Mouse (Mus musculus) limb, embryonic 14.5 days (tissue): Measurements from ENCODE around the gene Bcl10. TPM values are rescaled to one million over a fixed set of nuclear protein-coding genes. Genes with fewer than 3 reads are reported as not detected.

Source experiments
- ATAC-seq: fragments of 200-750 bp; cut with Nextera tagmentation; 2 replicates; pipeline ENCODE4 v1.8.0; 2017; ENCODE audit warnings: low read depth, moderate number of reproducible peaks, moderate TSS enrichment; ENCODE audit not compliant: low FRiP score
- DNase-seq: peaks from one replicate; pipeline ENCODE4 v3.0.0-alpha.2; 2015; ENCODE audit warnings: low spot score
- H3K27ac ChIP-seq: fragments of 300-500 bp; sonication (generic); replicated peaks from 2 replicates; pipeline ENCODE4 v1.5.1; 2014; ENCODE audit warnings: low read depth, mild to moderate bottlenecking, low read length, moderate library complexity, mixed read lengths
- H3K27me3 ChIP-seq: fragments of 300-500 bp; sonication (generic); 2 replicates; pipeline ENCODE4 v1.6.1; 2014; ENCODE audit warnings: low read length, mixed read lengths; ENCODE audit not compliant: control insufficient read depth, insufficient read depth
- H3K36me3 ChIP-seq: fragments of 300-500 bp; sonication (generic); 2 replicates; pipeline ENCODE4 v1.6.1; 2014; ENCODE audit warnings: mild to moderate bottlenecking, low read length, moderate library complexity, mixed read lengths; ENCODE audit not compliant: control insufficient read depth, insufficient read depth
- H3K4me1 ChIP-seq: fragments of 300-500 bp; sonication (generic); 2 replicates; pipeline ENCODE4 v1.6.1; 2014; ENCODE audit warnings: antibody characterized with exemption, low read length, mixed read lengths; ENCODE audit not compliant: control insufficient read depth, insufficient read depth
- H3K4me2 ChIP-seq: fragments of 300-500 bp; sonication (generic); replicated peaks from 2 replicates; pipeline ENCODE4 v1.6.1; 2014; ENCODE audit warnings: low read depth, mild to moderate bottlenecking, low read length, moderate library complexity; ENCODE audit not compliant: severe bottlenecking
- H3K4me3 ChIP-seq: fragments of 300-500 bp; sonication (generic); replicated peaks from 2 replicates; pipeline ENCODE4 v1.5.1; 2014; ENCODE audit warnings: low read length
- H3K9ac ChIP-seq: fragments of 300-500 bp; sonication (generic); 2 replicates; pipeline ENCODE4 v1.6.1; 2014; ENCODE audit warnings: mild to moderate bottlenecking, low read depth, low read length, moderate library complexity; ENCODE audit not compliant: severe bottlenecking
- H3K9me3 ChIP-seq: fragments of 300-500 bp; sonication (generic); 2 replicates; pipeline ENCODE4 v1.6.1; 2016; ENCODE audit warnings: low read length; ENCODE audit not compliant: control insufficient read depth
- POLR2A ChIP-seq: fragments of 200-500 bp; IDR thresholded peaks from 2 replicates; pipeline ENCODE4 v1.8.0; 2012; ENCODE audit warnings: inconsistent platforms, mild to moderate bottlenecking, moderate library complexity, borderline replicate concordance; ENCODE audit not compliant: insufficient read depth, insufficient read length; ENCODE audit errors: extremely low read depth
- WGBS: fragments of 180-500 bp; shearing (Covaris S2); extraction: QIAGEN DNeasy Blood & Tissue Kit; methylation state at CpG from one replicate; pipeline ENCODE4 v1.1.7; 2014; 5-methylcytosine and 5-hydroxymethylcytosine counted together
- polyA plus RNA-seq, 2 experiments: library from polyadenylated mRNA; depleted of rRNA in 1 of 2; stranded (reverse) in 1 of 2; unstranded in 1 of 2; fragments of >200 nt; fragmentation: Nextera tagmentation in 1 of 2; extraction: Ambion mirVana in 1 of 2; gene quantifications; 2 replicates each; pipeline versions ENCODE4 v1.2.1 to v1.2.3; 2012 to 2014

Gene Bcl10
- polyA plus RNA-seq, 2 experiments, result 25.5 to 52.9 TPM

- DNase-seq (no peak), ATAC-seq (no peak)
- Histone ChIP-seq H3K4me2 (no peak overlapping the region; the same call in 1 of the 2 replicates), H3K36me3 (no peaks in the 10 kb centered on the region), H3K27me3 (no peaks in the 10 kb centered on the region), H3K9ac (no peak overlapping the region), H3K4me3 (no peak overlapping the region), H3K9me3 (no peaks in the 10 kb centered on the region), H3K4me1 (peaks cover 7% of the 10 kb centered on the region), H3K27ac (no peak overlapping the region)
- no peak for TF ChIP-seq POLR2A
- WGBS, result 36% methylated on average over 5 of the region's 5 CpGs
These were observed 28.2 kb downstream of the Bcl10 start for GRCm38 (mm10) chr3:145950815-145951130.

DNA sequence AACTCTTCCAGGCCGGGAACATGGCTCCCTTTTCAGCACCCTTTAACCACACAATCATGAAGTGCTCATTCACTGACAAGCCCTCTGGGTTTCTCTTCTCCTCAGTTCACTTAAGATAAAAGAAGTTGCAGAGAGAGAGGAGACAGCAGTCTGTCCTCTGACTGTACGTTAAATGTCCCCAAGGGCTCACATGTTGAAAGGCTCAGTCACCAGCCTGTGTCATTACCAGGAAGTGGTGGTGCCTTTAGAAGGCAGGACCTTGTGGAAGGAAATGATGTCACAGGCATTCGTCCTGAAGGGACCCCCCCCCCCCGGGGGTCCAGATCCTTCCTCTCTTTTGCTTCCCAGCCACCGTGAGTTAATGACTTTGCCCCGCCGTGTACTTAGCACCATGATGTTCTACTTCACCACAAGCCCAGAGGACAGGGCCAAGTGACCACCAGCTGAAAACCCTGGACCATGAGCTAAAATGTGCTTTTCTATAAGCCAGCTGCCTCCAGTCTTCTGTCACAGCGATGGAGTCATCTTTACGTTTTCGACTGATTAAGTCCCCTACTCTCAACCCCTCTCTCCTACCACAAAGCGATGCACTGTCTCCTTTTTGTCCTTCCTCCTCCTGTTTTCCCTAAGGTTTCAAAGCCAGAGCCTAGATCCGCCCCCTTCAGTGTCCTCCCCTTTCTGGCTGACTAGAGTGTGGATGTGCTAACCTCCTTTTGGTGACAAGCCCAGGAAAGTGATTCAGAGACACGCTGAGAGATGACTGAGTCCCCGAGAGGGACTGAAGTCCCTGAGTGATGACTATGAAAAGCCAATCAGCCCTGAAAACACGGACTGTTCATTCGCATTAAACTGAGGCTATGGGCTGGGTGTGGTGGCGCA is 28.9 kb downstream of the Bcl10 start:
- H3K27ac ChIP-seq, result no peak overlapping the region
- no peak for TF ChIP-seq POLR2A
- no peak overlapping the region for H3K9ac ChIP-seq
- ATAC-seq (no peak), DNase-seq (no peak)
- H3K9me3 ChIP-seq, result no peaks in the 10 kb centered on the region
- no peaks in the 10 kb centered on the region for H3K36me3 ChIP-seq
- no peak overlapping the region for H3K4me3 ChIP-seq
- 73% methylated on average over 17 of the region's 17 CpGs for WGBS
- H3K4me1 ChIP-seq, result peaks cover 4% of the 10 kb centered on the region
- no peaks in the 10 kb centered on the region for H3K27me3 ChIP-seq
- H3K4me2 ChIP-seq, result no peak overlapping the region

GRCm38 (mm10) chr3:145952945-145953344 is 30.3 kb downstream of the Bcl10 start:
- no peak overlapping the region for H3K4me3 ChIP-seq
- WGBS, result 86% methylated on average over 7 of the region's 7 CpGs

DNA sequence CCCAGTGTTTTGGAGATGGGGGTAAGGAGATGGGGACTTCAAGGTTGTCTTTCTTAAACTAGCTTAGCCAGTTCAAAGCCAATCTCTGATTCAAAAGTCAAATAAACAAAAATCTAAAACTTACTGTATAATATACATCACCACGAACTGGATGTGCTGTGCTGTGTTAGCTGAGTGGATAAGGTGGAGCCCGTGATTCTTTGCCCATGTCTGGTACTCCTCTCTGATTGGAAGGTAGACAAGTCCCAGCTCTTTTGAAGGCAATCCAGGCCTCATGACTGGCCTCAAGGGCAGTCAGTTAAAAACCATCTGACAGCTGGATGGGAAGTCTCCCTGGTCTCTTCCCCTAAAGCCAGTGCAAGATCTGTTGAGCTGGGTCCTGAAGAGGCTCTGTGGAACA is 30.8 kb downstream of the Bcl10 start:
- WGBS, result 89% methylated on average over 2 of the region's 2 CpGs

More at GRCm38 (mm10) chr3:145952945-145953344, 30.3 kb downstream of the Bcl10 start:
- H3K4me1 ChIP-seq, result peaks cover 4% of the 10 kb centered on the region
- H3K4me2 ChIP-seq, result no peak overlapping the region
- H3K9me3 ChIP-seq, result 0 out of 2 replicates have a peak, but pooled peaks cover 3% of the 10 kb centered on the region
- ATAC-seq, result no peak
- TF ChIP-seq POLR2A, result no peak
- no peak for DNase-seq
- H3K9ac ChIP-seq, result no peak overlapping the region
- no peaks in the 10 kb centered on the region for H3K27me3 ChIP-seq
- H3K27ac ChIP-seq, result no peak overlapping the region
- H3K36me3 ChIP-seq, result no peaks in the 10 kb centered on the region

GRCm38 (mm10) chr3:145959824-145960223 is 37.2 kb downstream of the Bcl10 start:
- 0 out of 2 replicates have a peak, but pooled peaks cover 3% of the 10 kb centered on the region for H3K9me3 ChIP-seq
- H3K36me3 ChIP-seq, result no peaks in the 10 kb centered on the region
- H3K27me3 ChIP-seq, result no peaks in the 10 kb centered on the region
- DNase-seq, result no peak
- no peak overlapping the region for H3K4me3 ChIP-seq
- WGBS, result 47% methylated on average over 1 of the region's 1 CpGs
- no peak overlapping the region for H3K9ac ChIP-seq
- no peak overlapping the region for H3K4me2 ChIP-seq
- peaks cover 20% of the 10 kb centered on the region for H3K4me1 ChIP-seq
- no peak for TF ChIP-seq POLR2A
- ATAC-seq, result no peak
- H3K27ac ChIP-seq, result no peak overlapping the region

More for the DNA sequence above, 30.8 kb downstream of the Bcl10 start:
- TF ChIP-seq POLR2A, result no peak
- Histone ChIP-seq H3K4me3 (no peak overlapping the region), H3K9ac (no peak overlapping the region), H3K27ac (no peak overlapping the region), H3K4me1 (peaks cover 4% of the 10 kb centered on the region), H3K36me3 (no peaks in the 10 kb centered on the region), H3K9me3 (0 out of 2 replicates have a peak, but pooled peaks cover 3% of the 10 kb centered on the region), H3K4me2 (no peak overlapping the region), H3K27me3 (no peaks in the 10 kb centered on the region)
- ATAC-seq (no peak), DNase-seq (no peak)
